Mouse (Mus musculus) testis, adult 2 months (tissue): ENCODE measurements around the gene Crisp2. TPM values are rescaled to one million over a fixed set of nuclear protein-coding genes. Genes with fewer than 3 reads are reported as not detected.

ENCODE experiments used
- H3K27ac ChIP-seq: fragments of 200-500 bp; 2 replicates; pipeline ENCODE4 v1.5.1; 2012; ENCODE audit warnings: low read depth, low read length; ENCODE audit not compliant: control insufficient read depth, insufficient read depth
- H3K27me3 ChIP-seq: fragments of 200-500 bp; 2 replicates; pipeline ENCODE4 v1.6.1; 2012; ENCODE audit warnings: mild to moderate bottlenecking, low read length, moderate library complexity; ENCODE audit not compliant: control insufficient read depth, insufficient read depth
- H3K36me3 ChIP-seq: fragments of 200-500 bp; 2 replicates; pipeline ENCODE4 v1.6.1; 2012; ENCODE audit warnings: mild to moderate bottlenecking, low read length; ENCODE audit not compliant: control insufficient read depth, insufficient read depth
- H3K4me1 ChIP-seq: fragments of 200-500 bp; 2 replicates; pipeline ENCODE4 v1.6.1; 2012; ENCODE audit warnings: low read length; ENCODE audit not compliant: control insufficient read depth, insufficient read depth
- H3K4me3 ChIP-seq: fragments of 200-500 bp; 2 replicates; pipeline ENCODE4 v1.5.1; 2012; ENCODE audit warnings: low read depth, mild to moderate bottlenecking, low read length, moderate library complexity, mixed read lengths; ENCODE audit not compliant: control insufficient read depth
- CTCF ChIP-seq: fragments of 200-500 bp; IDR thresholded peaks from 2 replicates; pipeline ENCODE4 v1.5.1; 2012; ENCODE audit warnings: low read depth, mild to moderate bottlenecking, inconsistent platforms, low read length, moderate library complexity; ENCODE audit not compliant: control insufficient read depth, insufficient read depth, insufficient replicate concordance
- POLR2A ChIP-seq: fragments of 200-500 bp; IDR thresholded peaks from 2 replicates; pipeline ENCODE4 v1.6.1; 2012; ENCODE audit warnings: low read depth, mild to moderate bottlenecking, inconsistent platforms, low read length, moderate library complexity; ENCODE audit not compliant: control insufficient read depth
- polyA plus RNA-seq: library from polyadenylated mRNA; depleted of rRNA; stranded (reverse); fragments of >200 nt; gene quantifications from 2 replicates; pipeline ENCODE4 v1.2.3, GENCODE M21; 2012

Gene Crisp2
- polyA plus RNA-seq, 1 experiment: 1,484 TPM

DNA sequence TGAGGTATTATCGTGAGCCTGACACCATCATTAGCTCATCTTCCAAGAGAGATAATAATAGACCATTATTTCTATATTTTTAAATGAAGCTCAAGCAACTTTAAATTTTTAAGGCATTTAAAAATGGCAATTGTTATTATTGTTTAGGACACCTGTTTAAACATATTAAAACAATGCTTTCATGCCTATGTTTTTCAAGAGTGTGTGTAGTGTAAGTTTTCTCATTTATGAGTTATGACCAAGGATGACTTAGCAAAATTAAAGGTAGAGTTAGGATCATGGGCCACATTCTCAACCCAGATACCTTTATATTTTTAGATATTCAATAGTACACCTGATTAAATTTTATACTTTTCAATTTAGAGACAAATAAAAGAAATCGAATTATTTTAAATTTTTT, 5.5 kb upstream of the Crisp2 start:
- TF ChIP-seq POLR2A (no peak), CTCF (no peak)
- Histone ChIP-seq H3K27me3 (no peaks in the 10 kb centered on the region), H3K36me3 (no peaks in the 10 kb centered on the region), H3K4me3 (no peak overlapping the region), H3K4me1 (no peaks in the 10 kb centered on the region), H3K27ac (no peak overlapping the region)

DNA sequence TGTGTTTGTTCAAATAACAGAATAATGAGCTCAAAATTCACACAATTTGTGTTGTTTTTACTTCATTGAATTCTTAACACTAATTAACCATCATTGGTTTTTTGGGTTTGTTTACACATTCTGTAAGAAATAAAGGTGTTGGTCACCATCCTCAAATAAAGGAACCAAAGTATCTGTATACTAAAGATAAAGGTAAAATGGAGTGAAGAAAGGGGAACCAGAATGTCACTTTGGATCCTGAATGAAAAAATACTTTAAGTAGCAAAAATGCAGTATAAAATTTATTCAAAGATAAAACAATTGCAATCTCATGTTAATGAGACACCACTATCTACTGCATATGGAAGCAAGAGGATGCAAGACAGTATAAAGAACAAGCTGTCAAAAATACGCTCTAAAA, 4.8 kb upstream of the Crisp2 start:
- no peaks in the 10 kb centered on the region for H3K36me3 ChIP-seq
- no peak overlapping the region for H3K4me3 ChIP-seq
- H3K27me3 ChIP-seq: no peaks in the 10 kb centered on the region
- no peaks in the 10 kb centered on the region for H3K4me1 ChIP-seq
- H3K27ac ChIP-seq: no peak overlapping the region
- TF ChIP-seq CTCF (no peak), POLR2A (no peak)

DNA sequence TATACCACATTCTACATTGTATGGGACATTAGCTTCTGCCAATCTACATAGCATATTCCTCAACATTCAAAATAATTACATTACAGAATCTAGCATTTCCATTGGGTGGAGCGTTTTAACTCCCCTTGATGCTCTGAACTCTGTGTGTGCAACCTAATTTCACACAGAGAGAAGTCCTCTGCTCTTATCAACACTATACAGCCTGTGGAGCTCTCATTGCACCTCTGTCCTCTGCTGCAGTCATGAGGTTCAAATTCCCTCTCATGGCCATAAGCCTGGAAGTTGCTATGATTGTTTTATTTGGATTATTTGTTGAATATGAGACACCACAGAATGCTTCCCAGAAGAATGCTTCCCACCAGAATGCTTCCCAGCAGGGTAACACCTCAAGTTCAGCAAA, 4.1 kb upstream of the Crisp2 start, which contains the start of gene Rhag:
Gene Rhag (plus strand): TSS at position 193 of the 400 bp plus-strand sequence.
- H3K36me3 ChIP-seq: no peaks in the 10 kb centered on the region

DNA sequence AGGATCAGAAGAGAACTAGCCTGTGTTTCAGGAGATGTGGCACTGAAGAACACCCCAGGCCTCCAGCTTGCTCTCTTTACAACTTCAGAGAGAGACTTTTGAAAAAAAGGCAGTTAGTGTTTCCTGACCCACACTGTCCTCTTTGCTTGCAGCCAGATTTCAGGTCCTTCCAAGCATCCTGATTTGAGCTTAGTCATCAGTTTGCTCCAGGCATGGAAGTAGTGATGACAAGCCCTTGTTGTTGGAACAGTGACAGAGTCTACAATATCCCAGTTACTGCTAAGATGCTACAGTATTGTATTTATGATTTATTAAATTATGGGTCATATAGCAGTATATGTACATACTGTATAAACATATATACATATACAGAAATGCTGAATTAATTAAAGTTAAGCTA, 1.3 kb upstream of the Crisp2 start:
- H3K4me1 ChIP-seq: no peaks in the 10 kb centered on the region
- TF ChIP-seq POLR2A: no peak
- TF ChIP-seq CTCF: no peak
- no peak overlapping the region for H3K4me3 ChIP-seq
- no peaks in the 10 kb centered on the region for H3K36me3 ChIP-seq
- H3K27ac ChIP-seq: no peak overlapping the region
- no peaks in the 10 kb centered on the region for H3K27me3 ChIP-seq

More for the DNA sequence above, 4.1 kb upstream of the Crisp2 start, which contains the start of gene Rhag:
- Histone ChIP-seq H3K27ac (no peak within 1 kb of the TSS), H3K4me3 (no peak within 1 kb of the TSS), H3K27me3 (no peaks in the 10 kb centered on the region), H3K4me1 (no peaks in the 10 kb centered on the region)
- TF ChIP-seq POLR2A (no peak), CTCF (no peak)

DNA sequence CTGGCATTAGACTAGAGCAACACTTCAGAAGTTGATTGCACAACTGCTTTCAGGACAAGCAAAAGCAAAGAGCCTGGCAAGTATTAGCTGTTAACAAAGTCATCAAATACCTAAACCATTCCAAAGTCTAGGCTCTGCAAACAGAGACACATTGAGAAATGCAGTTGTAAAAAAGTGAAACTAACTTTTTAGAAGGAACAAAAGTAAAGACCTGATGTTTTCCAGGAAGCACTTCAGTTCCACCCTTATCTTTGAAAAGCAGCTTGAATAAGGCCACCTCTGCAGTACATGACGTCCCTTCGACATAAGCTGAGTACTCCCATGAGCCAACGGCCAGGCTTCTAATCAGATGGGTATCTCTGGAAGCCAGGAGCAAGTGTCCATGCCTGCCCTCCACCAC, 253 bp downstream of the Crisp2 start:
- no peak overlapping the region for H3K4me3 ChIP-seq
- no peaks in the 10 kb centered on the region for H3K36me3 ChIP-seq
- no peak overlapping the region for H3K27ac ChIP-seq
- TF ChIP-seq CTCF: no peak
- TF ChIP-seq POLR2A: no peak
- no peaks in the 10 kb centered on the region for H3K27me3 ChIP-seq
- no peaks in the 10 kb centered on the region for H3K4me1 ChIP-seq

DNA sequence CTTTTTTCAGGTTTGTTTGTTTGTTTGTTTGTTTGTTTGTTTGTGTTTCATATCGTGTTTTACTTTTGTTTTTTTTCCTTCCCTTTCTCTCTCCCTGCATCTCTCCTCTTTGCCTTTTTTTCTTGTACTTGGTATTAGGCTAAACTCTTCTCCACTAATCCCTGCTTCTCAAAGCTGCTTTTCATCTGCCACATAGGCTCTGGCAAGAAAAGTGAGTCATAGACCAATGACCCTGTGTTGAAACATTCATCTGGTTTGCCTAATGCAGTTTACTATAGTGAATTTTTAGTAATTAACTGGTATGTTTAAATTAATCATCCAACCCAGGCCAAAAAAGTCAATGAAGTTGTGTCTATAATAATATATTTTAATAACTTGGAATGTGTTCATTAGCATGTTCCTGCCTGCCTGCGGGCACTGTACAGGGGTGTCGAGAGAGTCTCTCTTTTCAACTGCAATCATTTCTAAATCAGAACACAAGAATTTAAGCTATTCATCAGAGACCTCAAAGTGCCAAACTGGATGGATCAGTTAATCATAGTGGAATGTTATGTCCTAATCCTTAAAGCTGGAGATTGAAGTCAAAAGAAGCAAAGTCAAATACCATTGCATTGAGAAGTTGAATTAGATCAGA, 4.0 kb downstream of the Crisp2 start:
- no peaks in the 10 kb centered on the region for H3K36me3 ChIP-seq
- no peaks in the 10 kb centered on the region for H3K4me1 ChIP-seq
- H3K4me3 ChIP-seq: no peak overlapping the region
- no peaks in the 10 kb centered on the region for H3K27me3 ChIP-seq
- no peak for TF ChIP-seq CTCF
- TF ChIP-seq POLR2A: no peak
- H3K27ac ChIP-seq: no peak overlapping the region

DNA sequence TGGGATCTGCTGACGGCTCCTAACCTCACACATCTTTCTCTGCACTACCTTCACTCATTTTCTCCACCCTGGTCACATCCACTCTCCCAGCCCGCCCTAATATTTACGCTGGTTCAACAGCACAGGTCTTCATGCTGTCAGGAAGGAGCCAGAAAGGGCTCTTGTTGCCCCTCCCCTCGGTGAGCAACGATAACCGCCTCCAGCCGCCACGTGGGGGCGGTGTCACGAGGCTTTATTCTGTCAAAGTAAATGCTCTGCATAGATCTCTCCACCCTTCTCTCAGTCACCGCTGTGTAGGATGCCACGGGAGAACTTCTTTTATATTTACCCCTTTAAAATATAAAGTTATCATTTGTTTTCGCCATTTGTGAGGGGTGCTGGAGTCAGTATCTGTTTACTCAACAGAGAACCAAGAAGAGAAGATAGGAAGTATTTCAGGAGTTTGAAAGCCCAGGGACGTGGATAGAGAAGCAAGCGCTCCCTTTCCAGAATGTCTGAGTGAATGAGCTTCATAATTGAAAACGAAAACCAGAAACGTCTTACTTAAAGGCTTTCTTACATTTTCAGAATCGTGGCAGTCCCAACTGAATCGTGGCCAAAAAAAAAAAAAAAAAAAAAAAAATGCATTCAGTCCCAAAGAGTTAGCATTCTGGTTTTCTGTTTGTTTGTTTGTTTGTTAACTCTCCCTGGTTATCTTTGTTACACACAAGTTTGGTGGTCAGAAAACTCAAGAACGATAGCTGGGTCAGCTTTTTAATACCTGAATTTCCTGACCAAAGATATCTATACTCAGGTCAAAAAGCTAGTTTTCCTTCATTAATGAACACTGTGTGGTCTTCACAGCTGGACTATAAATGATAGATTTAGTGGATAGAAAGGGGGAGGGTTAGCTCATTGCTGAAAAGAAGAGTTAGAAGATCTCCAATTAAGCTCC, 12.6 kb downstream of the Crisp2 start:
- Histone ChIP-seq H3K36me3 (no peaks in the 10 kb centered on the region), H3K27ac (peak overlapping the region; percentile 99), H3K4me1 (no peaks in the 10 kb centered on the region), H3K27me3 (no peaks in the 10 kb centered on the region), H3K4me3 (peak overlapping the region; percentile 94)
- TF ChIP-seq CTCF: peak; percentile 38; the same call in 1 of the 2 replicates
- TF ChIP-seq POLR2A: peak; percentile 89
